Mouse (Mus musculus) left cerebral cortex, postnatal 25 days (tissue): Measurements from ENCODE around the gene Zfp638. TPM values are rescaled to one million over a fixed set of nuclear protein-coding genes. Genes with fewer than 3 reads are reported as not detected.
"Not testable (repeated sequence)": the region's sequence is repeated elsewhere in the genome, so short reads cannot be mapped to it uniquely, and the experiment has no call there.

Experiments
- DNase-seq, 2 experiments: peaks; one replicate each; pipeline ENCODE4 v3.0.0; 2022; ENCODE audit warnings: low spot score in 2 of 2, mixed read lengths in 1 of 2
- intact Hi-C: fragments of 180-260 bp; cut with DNase I; formaldehyde crosslinking; loops from one replicate; pipeline ENCODE4 v1.15.1; 2025
- total RNA-seq, 2 experiments: library from RNA; stranded (reverse); gene quantifications; 2 replicates each; pipeline ENCODE4 v1.2.3; 2021

Gene Zfp638
- total RNA-seq, 2 experiments from 2014 or later, result 127 to 141 TPM

DNA sequence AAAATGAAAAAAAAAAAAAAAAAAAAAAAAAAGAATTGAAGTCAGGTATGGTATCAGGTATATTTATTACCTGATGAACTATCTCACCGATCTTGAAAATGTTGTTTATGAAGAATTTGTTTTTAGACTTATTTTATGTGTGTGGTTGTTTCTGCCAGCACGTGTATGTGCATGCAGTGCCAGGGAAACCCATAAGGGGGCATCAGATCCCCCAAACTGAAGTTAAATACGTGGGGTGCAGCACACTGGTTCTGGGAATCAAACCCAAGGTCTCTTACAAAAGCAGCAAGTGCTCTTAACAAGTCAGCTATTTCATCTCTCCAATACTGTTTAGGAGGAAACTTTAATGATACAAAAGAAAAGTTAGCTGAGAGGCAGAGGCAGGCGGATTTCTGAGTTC is 137.4 kb downstream of the Zfp638 start:
- no peak for DNase-seq

DNA sequence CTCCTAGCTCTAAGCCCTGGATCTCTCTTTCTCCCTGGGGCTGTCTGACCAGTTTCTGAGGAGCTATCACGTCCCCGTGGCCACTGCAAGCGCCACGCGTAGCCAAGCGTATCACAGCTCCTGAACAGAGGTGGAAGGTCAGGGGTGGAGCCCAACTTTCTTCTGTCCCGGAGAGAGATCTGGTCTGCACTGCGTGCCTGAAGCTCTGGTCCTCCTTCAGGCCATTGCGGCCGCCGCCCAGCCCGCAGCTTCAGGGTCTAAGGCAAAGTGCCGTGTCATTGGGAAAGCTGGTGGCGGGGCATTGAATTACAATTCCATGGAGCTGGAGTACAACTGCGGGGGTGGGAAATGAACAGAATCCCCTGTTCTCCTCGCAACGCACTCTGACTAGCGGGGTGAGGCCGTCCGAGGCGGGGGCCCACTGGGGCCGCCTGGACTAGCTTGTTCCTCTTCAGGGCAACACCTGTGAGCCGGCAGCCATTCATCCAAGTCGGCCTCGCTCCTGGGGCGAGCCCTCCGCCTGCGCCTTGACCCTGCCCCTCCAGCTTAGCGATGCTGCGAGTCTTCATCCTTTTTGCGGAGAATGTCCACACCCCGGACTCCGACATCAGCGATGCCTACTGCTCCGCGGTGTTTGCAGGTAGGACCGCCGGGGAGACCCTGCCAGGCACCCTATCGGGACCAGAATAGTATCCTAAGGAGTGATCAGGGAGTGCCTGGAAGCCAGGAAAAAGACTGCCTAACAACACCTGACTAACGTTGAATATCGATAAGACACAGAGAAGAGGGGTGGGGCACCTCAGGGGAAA is 141.7 kb downstream of the Zfp638 start, which contains the start of gene Dysf:
Dysf (plus strand) TSS at position 228 of the 809 bp plus-strand sequence.
- no peak for DNase-seq
- intact Hi-C loops, result no loop called here

More for the DNA sequence above, 137.4 kb downstream of the Zfp638 start:
- intact Hi-C loops, result no loop called here

DNA sequence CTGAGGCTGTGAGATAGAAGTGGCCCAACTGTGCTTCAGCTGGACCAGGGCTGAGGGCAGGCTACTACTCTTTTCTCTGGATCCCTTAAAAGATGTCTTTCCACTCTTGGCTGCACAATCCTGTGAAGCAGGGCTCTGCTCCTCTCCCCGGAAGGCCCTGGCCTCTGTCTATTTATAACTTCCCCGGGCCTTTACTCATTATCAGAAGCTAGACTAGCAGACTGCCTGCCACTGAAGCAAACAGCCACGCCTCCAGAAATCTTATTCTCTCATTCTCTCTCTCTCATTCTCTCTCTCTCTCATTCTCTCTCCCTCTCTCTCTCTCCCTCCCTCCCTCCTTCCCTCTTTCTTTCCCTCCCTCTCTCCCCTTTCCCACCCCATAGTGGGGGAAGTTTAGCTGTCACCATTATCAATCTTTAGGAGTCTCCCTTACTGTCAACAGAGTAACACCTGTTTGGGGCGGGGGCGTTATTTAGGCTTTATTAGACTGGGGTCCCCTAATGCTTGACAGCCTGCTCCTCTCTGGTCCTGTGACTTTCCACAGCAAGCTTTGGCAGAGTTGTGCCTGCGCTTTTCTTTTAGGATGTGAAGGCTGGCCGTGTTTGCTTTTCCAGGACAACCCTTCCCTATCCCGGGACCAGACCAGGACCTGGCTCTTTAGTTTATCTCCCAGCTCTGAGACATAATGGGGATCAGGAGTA is 142.4 kb downstream of the Zfp638 start:
- intact Hi-C loops, result no loop called here
- DNase-seq, result no peak

DNA sequence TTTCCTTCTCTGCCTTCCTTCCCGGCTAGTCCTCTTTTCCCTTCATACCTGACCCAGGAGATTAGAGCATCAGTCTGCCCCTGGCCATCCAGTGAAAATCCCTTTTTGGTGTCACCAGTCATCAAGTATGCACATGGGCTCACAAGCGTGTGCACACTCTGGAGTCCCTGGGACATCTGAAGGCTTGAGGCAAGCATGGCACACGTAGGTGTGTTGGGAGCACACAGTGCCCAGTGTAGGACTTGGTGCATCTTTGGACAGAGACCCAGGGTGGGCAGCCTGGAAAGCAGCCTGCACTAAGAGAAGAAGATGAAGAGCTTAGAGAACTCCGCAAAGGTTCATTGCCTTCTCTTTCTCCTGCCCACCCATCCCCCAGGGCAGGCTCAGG is 143.0 kb downstream of the Zfp638 start:
- intact Hi-C loops, result no loop called here
- DNase-seq, result no peak

DNA sequence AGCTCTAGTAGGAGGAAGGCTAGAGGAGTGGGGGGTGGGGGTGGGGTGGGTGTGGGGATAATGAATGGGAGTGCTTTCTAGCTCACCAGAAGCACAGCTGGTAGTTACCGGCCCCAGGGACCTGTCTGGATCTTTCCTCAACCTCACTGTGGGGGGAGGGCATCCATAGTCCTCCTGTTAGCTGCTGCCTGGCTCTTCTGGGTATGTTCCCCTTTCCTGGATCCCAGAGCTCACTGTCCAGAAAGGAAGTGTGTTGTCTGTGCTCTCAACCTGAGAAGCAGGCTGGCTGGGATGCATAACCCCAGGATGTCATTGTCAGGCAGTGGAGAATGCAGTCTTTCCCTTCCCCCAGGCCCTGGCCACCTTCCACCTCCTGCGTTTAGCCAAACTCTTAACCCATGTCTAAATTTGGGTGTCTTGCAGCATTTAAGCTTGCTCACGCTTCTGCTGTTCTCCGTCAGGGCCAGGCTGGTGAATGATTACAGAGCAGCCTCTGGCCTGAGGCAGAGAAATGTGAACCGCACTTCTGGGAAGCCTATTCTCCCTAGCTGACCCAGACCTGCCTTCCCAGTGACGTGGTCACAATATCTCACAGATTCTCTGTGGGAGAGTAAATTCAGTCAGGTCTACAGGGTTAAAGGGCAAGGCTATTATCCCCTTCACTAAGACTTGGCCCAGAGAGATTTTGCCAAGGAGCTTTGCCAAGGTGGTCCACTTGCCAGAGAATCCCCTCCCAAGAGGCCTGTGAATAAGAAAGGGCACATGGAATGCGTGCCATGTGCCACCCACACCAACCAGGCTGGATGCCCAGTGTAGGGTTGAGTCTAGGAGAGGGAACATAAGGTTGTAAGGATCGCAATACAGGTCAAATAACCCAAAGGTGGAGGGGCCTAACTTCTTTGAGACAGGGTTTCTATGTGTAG is 143.7 kb downstream of the Zfp638 start:
- no peak for DNase-seq
- intact Hi-C loops, result no loop called here

DNA sequence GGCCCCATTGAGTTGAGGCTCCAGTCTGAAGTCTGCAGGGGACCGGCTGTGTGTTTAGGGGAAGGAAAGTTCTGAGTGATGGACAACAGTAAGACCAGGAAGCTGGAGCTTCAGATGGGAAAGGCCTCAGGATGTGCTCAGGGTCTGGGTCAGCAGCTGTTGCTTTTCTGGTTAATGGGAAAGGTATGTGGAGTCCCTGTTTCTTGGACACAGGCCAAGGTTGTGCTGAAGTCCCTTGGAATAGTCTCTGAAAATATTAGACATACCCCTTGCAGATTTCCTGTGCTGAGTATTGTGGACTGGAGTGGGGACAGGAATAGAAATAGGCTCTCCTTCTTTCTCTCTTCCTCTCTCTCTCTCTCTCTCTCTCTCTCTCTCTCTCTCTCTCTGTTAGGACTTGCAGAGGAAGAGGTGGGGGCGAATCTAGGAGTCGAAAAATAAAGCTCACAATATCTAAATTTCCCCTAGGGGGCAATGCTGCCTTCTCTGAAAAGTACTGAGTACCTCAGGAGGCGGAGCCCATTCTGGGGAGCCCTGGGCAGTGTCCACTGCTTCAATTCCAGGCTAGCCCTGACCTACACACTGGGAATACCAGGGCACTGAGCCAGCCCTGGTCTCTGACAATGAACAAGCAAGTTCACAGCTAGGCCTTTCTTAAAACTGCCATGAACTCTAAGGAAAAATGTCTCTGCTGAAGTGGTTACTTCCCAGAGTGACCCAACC is 148.2 kb downstream of the Zfp638 start:
- DNase-seq, result peak in 1 of 2 experiments; percentile 53
- intact Hi-C loops, result not testable (repeated sequence)

DNA sequence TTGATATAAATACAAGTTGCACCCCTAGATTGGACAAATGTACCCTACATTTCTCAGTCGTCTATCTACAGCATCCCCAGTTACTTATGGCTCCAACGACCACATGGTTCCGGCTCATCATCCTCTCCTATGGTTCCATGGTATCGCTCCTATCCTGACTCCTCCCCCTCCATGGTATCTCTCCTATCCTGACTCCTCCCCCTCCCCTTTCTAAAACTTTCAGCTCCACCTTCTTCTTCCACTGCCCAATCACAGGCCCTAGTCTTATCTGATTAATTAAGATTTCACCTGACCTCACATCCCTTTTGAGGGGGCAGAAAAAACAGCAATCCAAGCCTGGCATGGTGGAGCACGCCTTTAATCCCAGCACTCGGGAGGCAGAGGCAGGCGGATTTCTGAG is 149.9 kb downstream of the Zfp638 start:
- intact Hi-C loops, result no loop called here
- DNase-seq, result no peak

DNA sequence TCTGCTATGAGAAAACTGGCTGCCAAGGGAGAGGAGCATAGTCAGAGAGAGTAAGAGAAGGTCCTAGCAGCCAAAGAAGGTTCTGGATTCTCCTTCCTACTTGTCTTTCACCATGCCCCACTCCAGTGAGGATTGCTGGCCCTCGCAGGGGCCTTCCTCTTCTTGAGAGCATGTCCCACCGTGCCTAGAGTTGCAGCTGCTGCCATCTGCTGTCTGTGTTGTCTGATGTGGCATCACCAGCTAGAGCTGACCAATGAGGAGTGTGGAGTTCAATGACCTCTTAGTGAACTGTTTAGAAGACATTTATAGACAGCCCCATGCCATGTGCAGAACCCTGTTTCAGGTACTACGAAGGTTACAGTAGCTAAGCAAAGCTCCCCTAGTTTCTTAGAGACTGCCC is 150.5 kb downstream of the Zfp638 start:
- intact Hi-C loops, result no loop called here
- DNase-seq, result no peak

DNA sequence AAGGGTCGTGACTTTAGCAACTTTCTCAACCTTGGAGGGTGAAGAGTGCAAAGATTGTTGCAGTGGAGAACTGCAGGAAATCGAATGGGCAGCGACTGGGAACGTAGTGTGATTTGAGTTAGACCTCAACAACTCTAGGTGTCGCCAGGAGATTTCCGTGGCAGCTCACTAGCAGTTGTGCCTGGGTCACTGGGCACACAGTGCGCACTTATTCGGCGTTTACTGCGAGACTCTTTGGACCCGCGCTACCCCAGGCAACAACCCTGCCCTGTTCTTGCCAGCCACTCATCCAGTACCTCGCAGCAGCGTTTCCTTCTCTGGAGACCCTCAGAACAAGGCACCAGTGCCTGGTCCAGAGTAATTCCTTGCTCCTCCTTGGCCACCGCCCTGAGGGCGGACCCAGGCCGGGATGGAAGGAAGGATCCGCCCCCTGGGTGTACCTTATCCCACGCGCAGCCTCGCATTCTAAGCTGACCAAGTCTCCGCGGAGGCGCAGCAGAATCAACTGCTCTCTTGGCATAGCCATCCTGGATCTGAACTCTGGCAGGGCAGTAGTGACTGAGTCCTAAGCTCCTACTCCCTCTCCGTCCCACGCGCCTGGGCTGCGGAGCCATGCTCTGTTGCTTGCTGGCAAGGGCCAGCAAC is 152.1 kb downstream of the Zfp638 start:
- DNase-seq, result peak in 1 of 2 experiments; percentile 23
- intact Hi-C loops, result loop anchor here (2.0 kb wide), 1 partner anchor 42 kb away; no protein-coding TSS in a partner anchor

DNA sequence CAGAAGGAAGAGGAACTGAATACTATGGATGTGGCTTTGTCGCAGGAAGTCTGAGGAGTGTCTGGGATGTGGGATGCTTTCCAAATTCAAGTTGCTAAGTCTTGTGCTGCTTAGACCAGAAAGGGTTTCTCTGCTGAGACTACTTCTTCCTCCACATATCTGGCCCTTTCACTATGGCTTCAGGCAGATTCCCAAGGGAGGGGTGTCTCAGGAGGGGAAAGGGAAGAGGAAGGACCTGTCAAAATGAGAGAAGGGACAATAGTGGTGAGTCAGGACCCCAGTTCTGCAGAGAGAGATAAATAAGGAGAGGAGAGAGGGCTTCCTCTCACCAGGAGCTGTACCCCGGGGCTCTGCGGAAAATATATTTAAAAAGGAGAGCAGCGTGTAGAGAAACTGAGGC is 153.1 kb downstream of the Zfp638 start:
- intact Hi-C loops, result no loop called here
- DNase-seq, result no peak

DNA sequence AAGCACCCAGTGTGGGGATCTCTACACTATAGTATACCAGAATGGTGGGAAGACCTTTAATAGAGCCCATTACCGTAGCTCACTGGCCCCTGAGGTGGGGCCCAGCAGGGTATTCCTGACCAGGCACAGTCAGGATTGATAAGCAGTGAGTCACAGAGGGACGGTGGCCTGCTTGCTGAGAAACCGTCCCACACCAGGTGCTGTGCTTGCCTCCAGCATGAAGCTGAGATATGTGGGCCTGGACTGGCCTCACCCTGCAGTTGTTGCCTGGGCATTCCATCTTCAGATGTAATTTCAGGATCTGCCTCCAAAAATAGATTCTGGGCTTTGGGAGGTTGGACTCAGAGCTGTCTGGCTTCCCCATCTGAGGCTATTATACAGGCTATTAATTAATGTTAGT is 155.1 kb downstream of the Zfp638 start:
- DNase-seq, result no peak
- intact Hi-C loops, result no loop called here

DNA sequence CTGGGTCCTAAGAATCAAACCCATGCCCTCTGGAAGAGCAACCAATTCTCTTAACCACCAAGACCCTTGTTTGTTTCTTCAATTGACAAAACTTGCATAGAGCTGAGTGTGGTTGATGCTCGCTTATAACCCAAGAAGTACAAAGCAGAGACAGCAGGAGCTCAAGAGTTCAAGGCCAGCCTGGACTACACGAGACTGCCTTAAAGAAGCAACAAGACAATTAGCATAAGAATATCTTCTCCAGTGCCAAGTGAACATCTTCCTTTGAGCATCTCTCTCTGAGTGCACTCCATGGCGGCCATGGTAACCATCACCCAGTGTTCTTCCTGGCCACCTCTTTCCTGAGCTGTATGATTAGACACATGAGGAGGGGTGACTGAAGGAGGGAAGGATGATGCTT is 158.7 kb downstream of the Zfp638 start:
- intact Hi-C loops, result no loop called here
- no peak for DNase-seq

DNA sequence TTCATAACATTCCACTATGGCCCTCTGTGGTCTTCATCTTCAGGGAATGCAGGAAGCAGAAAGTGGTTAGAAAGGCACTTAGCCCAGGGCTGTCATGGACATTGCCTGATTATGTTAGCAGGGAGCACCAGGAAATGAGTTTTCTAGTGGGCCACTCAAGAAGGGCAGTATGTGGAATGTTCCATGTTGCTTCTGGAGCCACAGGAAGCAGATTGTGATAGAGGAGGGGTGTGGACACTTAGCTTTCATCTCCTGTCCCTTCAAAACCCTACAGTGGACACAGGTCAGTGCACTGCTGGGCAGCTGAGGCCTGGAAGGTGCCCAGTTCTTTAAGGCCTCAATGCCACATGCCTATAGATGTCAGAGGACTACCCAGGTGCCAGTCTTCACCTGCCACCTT is 161.9 kb downstream of the Zfp638 start:
- intact Hi-C loops, result no loop called here
- no peak for DNase-seq

DNA sequence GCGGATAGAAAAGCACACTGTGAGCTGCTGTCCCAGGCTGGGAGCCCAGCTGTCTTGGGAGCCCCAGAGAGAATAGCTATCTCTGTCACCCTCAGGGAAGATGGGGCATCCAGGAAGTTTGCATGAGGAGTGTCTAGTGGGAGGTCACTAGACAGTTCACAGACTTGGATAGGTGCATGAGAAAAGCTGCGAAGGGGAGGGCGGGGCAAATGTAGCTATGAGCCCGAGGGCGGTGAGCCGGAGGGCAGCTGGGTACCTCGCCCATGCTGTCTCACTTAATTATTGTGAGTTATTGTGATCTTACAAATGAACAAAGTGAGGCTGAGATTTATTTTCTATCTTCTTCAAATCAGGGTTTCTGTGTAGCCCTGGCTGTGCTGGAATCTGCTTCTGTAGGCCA is 162.9 kb downstream of the Zfp638 start:
- no peak for DNase-seq
- intact Hi-C loops, result no loop called here

DNA sequence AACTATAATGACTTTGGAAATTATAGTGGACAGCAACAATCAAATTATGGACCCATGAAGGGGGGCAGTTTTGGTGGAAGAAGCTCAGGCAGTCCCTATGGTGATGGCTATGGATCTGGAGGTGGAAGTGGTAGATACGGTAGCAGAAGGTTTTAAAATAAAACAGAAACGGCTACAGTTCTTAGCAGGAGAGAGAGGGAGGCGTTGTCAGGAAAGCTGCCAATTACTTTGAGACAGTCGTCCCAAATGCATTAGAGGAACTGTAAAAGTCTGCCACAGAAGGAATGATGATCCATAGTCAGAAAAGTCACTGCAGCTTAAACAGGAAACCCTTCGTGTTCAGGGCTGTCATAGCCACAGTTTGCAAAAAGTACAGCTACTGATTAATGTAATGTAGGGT is 165.6 kb downstream of the Zfp638 start:
- DNase-seq, result peak; percentile 16 to 61

More for the DNA sequence above, 165.6 kb downstream of the Zfp638 start:
- intact Hi-C loops, result not testable (repeated sequence)
